Mouse (Mus musculus): Measurements from ENCODE around the gene Tmem163.

- TF ChIP-seq POLR2A (IDR thresholded peaks at IDR 0.05; ENCODE audit: borderline replicate concordance, control insufficient read depth, low read depth, low read length) (no peak), CTCF (IDR thresholded peaks at IDR 0.05; ENCODE audit: control insufficient read depth, insufficient read depth, low read length) (no peak)
Measured at GRCm38 (mm10) chr1:127675253-127675652, 4.1 kb downstream of the Tmem163 start.
